Mouse (Mus musculus): ENCODE measurements around the gene Metap2. TPM values are rescaled to one million over a fixed set of nuclear protein-coding genes. Genes with fewer than 3 reads are reported as not detected.

The Metap2 gene
- polyA plus RNA-seq, 1 experiment from 2014 or later: 119 TPM

- H3K4me3 ChIP-seq (ENCODE audit: low read depth, low read length): peak overlapping the region; percentile 85
- H3K4me2 ChIP-seq (replicated peaks; ENCODE audit: low read depth): peak overlapping the region; percentile 80
- no peaks in the 10 kb centered on the region for H3K27me3 ChIP-seq (replicated peaks; ENCODE audit: control insufficient read depth, insufficient read depth, low read length)
- ATAC-seq: 0 out of 2 replicates have a peak, but pooled peaks have one; percentile 29
- peak overlapping the region; percentile 91 for H3K9ac ChIP-seq (ENCODE audit: low read depth, low read length)
- H3K4me1 ChIP-seq (replicated peaks; ENCODE audit: control insufficient read depth, insufficient read depth, low read length): peaks cover 3% of the 10 kb centered on the region; the same call in 1 of the 2 replicates
- peaks cover 14% of the 10 kb centered on the region; the same call in 1 of the 2 replicates for H3K36me3 ChIP-seq (ENCODE audit: control insufficient read depth, insufficient read depth)
- no peaks in the 10 kb centered on the region for H3K9me3 ChIP-seq (ENCODE audit: control insufficient read depth)
- no peak for TF ChIP-seq CTCF (IDR thresholded peaks at IDR 0.05; ENCODE audit: low read depth)
- H3K27ac ChIP-seq (ENCODE audit: low read depth, low read length): no peak overlapping the region
- WGBS: 2% methylated on average over 22 of the region's 22 CpGs
Measured at GRCm38 (mm10) chr10:93889976-93890375, 6.9 kb downstream of the Metap2 start.

- peak overlapping the region; percentile 85 for H3K4me3 ChIP-seq (ENCODE audit: low read depth, low read length)
- H3K27ac ChIP-seq (ENCODE audit: low read depth, low read length): peak overlapping the region; percentile 87
- peak; percentile 90 for ATAC-seq
- H3K4me2 ChIP-seq (replicated peaks; ENCODE audit: low read depth): peak overlapping the region; percentile 80
- WGBS: under 1% methylated on average over 26 of the region's 30 CpGs
- H3K9me3 ChIP-seq (ENCODE audit: control insufficient read depth): no peaks in the 10 kb centered on the region
- no peaks in the 10 kb centered on the region for H3K27me3 ChIP-seq (replicated peaks; ENCODE audit: control insufficient read depth, insufficient read depth, low read length)
- TF ChIP-seq CTCF (IDR thresholded peaks at IDR 0.05; ENCODE audit: low read depth): no peak
- peaks cover 3% of the 10 kb centered on the region; the same call in 1 of the 2 replicates for H3K4me1 ChIP-seq (replicated peaks; ENCODE audit: control insufficient read depth, insufficient read depth, low read length)
- H3K36me3 ChIP-seq (ENCODE audit: control insufficient read depth, insufficient read depth): peaks cover 18% of the 10 kb centered on the region; the same call in 1 of the 2 replicates
- H3K9ac ChIP-seq (ENCODE audit: low read depth, low read length): peak overlapping the region; percentile 91
Measured at GRCm38 (mm10) chr10:93889579-93889950, 7.3 kb downstream of the Metap2 start.

- Histone ChIP-seq H3K36me3 (ENCODE audit: control insufficient read depth, insufficient read depth) (peaks cover 19% of the 10 kb centered on the region; the same call in 1 of the 2 replicates), H3K9me3 (ENCODE audit: control insufficient read depth) (no peaks in the 10 kb centered on the region), H3K4me2 (replicated peaks; ENCODE audit: low read depth) (peak overlapping the region; percentile 80), H3K4me3 (ENCODE audit: low read depth, low read length) (peak overlapping the region; percentile 85), H3K27me3 (replicated peaks; ENCODE audit: control insufficient read depth, insufficient read depth, low read length) (no peaks in the 10 kb centered on the region), H3K27ac (ENCODE audit: low read depth, low read length) (peak overlapping the region; percentile 87), H3K4me1 (replicated peaks; ENCODE audit: control insufficient read depth, insufficient read depth, low read length) (peaks cover 3% of the 10 kb centered on the region; the same call in 1 of the 2 replicates), H3K9ac (ENCODE audit: low read depth, low read length) (peak overlapping the region; percentile 91)
- ATAC-seq: peak; percentile 53
- WGBS: under 1% methylated on average over 38 of the region's 38 CpGs
- no peak for TF ChIP-seq CTCF (IDR thresholded peaks at IDR 0.05; ENCODE audit: low read depth)
Measured at GRCm38 (mm10) chr10:93888935-93889578, 7.8 kb downstream of the Metap2 start.

- no peak for ATAC-seq
- no peaks in the 10 kb centered on the region for H3K9me3 ChIP-seq (ENCODE audit: control insufficient read depth)
- H3K27ac ChIP-seq (ENCODE audit: low read depth, low read length): peak overlapping the region; percentile 87; the same call in 1 of the 2 replicates
- H3K4me1 ChIP-seq (replicated peaks; ENCODE audit: control insufficient read depth, insufficient read depth, low read length): peaks cover 3% of the 10 kb centered on the region; the same call in 1 of the 2 replicates
- TF ChIP-seq CTCF (IDR thresholded peaks at IDR 0.05; ENCODE audit: low read depth): no peak
- peak overlapping the region; percentile 80 for H3K4me2 ChIP-seq (replicated peaks; ENCODE audit: low read depth)
- H3K4me3 ChIP-seq (ENCODE audit: low read depth, low read length): peak overlapping the region; percentile 85
- H3K36me3 ChIP-seq (ENCODE audit: control insufficient read depth, insufficient read depth): peaks cover 19% of the 10 kb centered on the region; the same call in 1 of the 2 replicates
- H3K9ac ChIP-seq (ENCODE audit: low read depth, low read length): peak overlapping the region; percentile 91
- H3K27me3 ChIP-seq (replicated peaks; ENCODE audit: control insufficient read depth, insufficient read depth, low read length): no peaks in the 10 kb centered on the region
- 11% methylated on average over 10 of the region's 10 CpGs for WGBS
Measured at GRCm38 (mm10) chr10:93888590-93888934, 8.3 kb downstream of the Metap2 start.

GRCm38 (mm10) chr10:93885839-93886477, 10.9 kb downstream of the Metap2 start:
- WGBS: 83% methylated on average over 14 of the region's 14 CpGs
- Histone ChIP-seq H3K4me1 (replicated peaks; ENCODE audit: control insufficient read depth, insufficient read depth, low read length) (peaks cover 3% of the 10 kb centered on the region; the same call in 1 of the 2 replicates), H3K36me3 (ENCODE audit: control insufficient read depth, insufficient read depth) (peaks cover 21% of the 10 kb centered on the region; the same call in 1 of the 2 replicates), H3K27ac (ENCODE audit: low read depth, low read length) (no peak overlapping the region), H3K9me3 (ENCODE audit: control insufficient read depth) (no peaks in the 10 kb centered on the region), H3K27me3 (replicated peaks; ENCODE audit: control insufficient read depth, insufficient read depth, low read length) (no peaks in the 10 kb centered on the region), H3K9ac (ENCODE audit: low read depth, low read length) (no peak overlapping the region), H3K4me3 (ENCODE audit: low read depth, low read length) (no peak overlapping the region), H3K4me2 (replicated peaks; ENCODE audit: low read depth) (no peak overlapping the region)
- no peak for ATAC-seq
- no peak for TF ChIP-seq CTCF (IDR thresholded peaks at IDR 0.05; ENCODE audit: low read depth)

- Histone ChIP-seq H3K4me1 (replicated peaks; ENCODE audit: control insufficient read depth, insufficient read depth, low read length) (no peaks in the 10 kb centered on the region), H3K36me3 (ENCODE audit: control insufficient read depth, insufficient read depth) (peaks cover 34% of the 10 kb centered on the region), H3K27me3 (replicated peaks; ENCODE audit: control insufficient read depth, insufficient read depth, low read length) (no peaks in the 10 kb centered on the region), H3K4me3 (ENCODE audit: low read depth, low read length) (no peak overlapping the region), H3K27ac (ENCODE audit: low read depth, low read length) (no peak overlapping the region), H3K9me3 (ENCODE audit: control insufficient read depth) (no peaks in the 10 kb centered on the region), H3K4me2 (replicated peaks; ENCODE audit: low read depth) (no peak overlapping the region), H3K9ac (ENCODE audit: low read depth, low read length) (no peak overlapping the region)
- no peak for ATAC-seq
- WGBS: 70% methylated on average over 8 of the region's 8 CpGs
- no peak for TF ChIP-seq CTCF (IDR thresholded peaks at IDR 0.05; ENCODE audit: low read depth)
Measured at GRCm38 (mm10) chr10:93882738-93883364, 14.0 kb downstream of the Metap2 start.

All from intestine, postnatal 0 days (tissue).